Mouse (Mus musculus) olfactory bulb, adult 2 months (tissue): ENCODE data around the gene Sept5.

Experiments
- CTCF ChIP-seq: fragments of 200-500 bp; IDR thresholded peaks from 2 replicates; pipeline ENCODE4 v1.5.1; 2012; ENCODE audit warnings: low read depth, mild to moderate bottlenecking, low read length, moderate library complexity; ENCODE audit not compliant: insufficient read depth
- POLR2A ChIP-seq: fragments of 200-500 bp; IDR thresholded peaks from 2 replicates; pipeline ENCODE4 v1.6.1; 2012; ENCODE audit warnings: mild to moderate bottlenecking, low read depth, low read length, moderate library complexity; ENCODE audit not compliant: insufficient read depth

DNA sequence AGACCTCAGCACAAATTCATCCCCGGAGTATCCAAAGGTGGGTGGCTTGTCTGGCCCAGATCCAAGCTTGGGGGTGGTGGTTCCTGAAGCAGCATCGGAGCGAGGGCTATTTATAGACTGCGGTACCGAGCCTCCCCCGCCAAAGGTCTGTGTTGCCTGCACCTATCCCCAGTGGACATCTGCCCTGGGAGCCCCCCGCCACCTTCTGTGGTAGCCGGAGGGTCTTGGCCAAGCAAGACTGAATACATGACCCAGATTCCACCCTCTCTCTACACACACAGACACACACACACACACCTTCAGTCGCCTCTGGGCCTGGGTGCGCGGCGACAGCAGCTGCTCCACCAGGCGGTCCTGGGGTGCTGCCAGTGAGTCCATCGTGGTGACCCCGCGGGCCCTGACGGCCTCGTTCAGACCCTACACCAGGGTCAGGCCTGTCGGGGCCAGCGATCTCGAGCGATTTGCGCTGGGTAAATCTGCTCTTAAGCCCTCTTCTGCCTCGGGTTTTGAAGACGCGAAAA is 3.9 kb downstream of the Sept5 start:
- TF ChIP-seq POLR2A: no peak
- no peak for TF ChIP-seq CTCF
